Mouse (Mus musculus) spleen, adult 2 months (tissue): ENCODE data around the gene Vps37b.

Source experiments
- CTCF ChIP-seq: fragments of 200-500 bp; IDR thresholded peaks from 2 replicates; pipeline ENCODE4 v1.5.1; 2011; ENCODE audit warnings: mild to moderate bottlenecking, inconsistent platforms; ENCODE audit not compliant: insufficient read depth, insufficient read length, insufficient replicate concordance; ENCODE audit errors: extremely low read depth
- POLR2A ChIP-seq: fragments of 200-500 bp; IDR thresholded peaks from 2 replicates; pipeline ENCODE4 v1.6.1; 2011; ENCODE audit warnings: low read depth, low read length, inconsistent platforms

GRCm38 (mm10) chr5:123992794-123993193 is 39.3 kb downstream of the Vps37b start:
- TF ChIP-seq POLR2A: no peak
- peak; percentile 84; the same call in 1 of the 2 replicates for TF ChIP-seq CTCF
